Mouse (Mus musculus) CH12.LX (cell line): Measurements from ENCODE around the gene Pelo.

Source experiments
- CHD1 ChIP-seq: IDR thresholded peaks from 2 replicates; pipeline ENCODE4 v1.6.1; 2012; ENCODE audit warnings: low read depth, low read length, improper control_type of control experiment, inconsistent platforms
- CTCF ChIP-seq, 2 experiments: IDR thresholded peaks in 1 of 2; conservative IDR thresholded peaks in 1 of 2; 2 replicates each; pipeline ENCODE4 v1.5.1; 2011 to 2012; ENCODE audit warnings: low read depth in 2 of 2, low read length in 2 of 2, improper control_type of control experiment in 1 of 2, inconsistent platforms in 1 of 2, mild to moderate bottlenecking in 1 of 2, moderate library complexity in 1 of 2
- E2F4 ChIP-seq: IDR thresholded peaks from 2 replicates; pipeline ENCODE4 v1.6.1; 2011; ENCODE audit warnings: low read depth, low read length, improper control_type of control experiment; ENCODE audit not compliant: insufficient replicate concordance
- GABPA ChIP-seq: IDR thresholded peaks from 2 replicates; pipeline ENCODE4 v1.6.1; 2012; ENCODE audit warnings: low read depth, low read length, improper control_type of control experiment, inconsistent platforms; ENCODE audit not compliant: insufficient replicate concordance
- POLR2AphosphoS2 ChIP-seq: IDR thresholded peaks from 2 replicates; pipeline ENCODE4 v1.6.1; 2011; ENCODE audit warnings: low read depth, low read length, improper control_type of control experiment

GRCm38 (mm10) chr13:115067968-115068330 is 22.0 kb downstream of the Pelo start:
- TF ChIP-seq GABPA (no peak), CHD1 (no peak), POLR2AphosphoS2 (no peak), CTCF (conservative IDR thresholded peaks at IDR 0.05 in 1 of 2, IDR thresholded peaks at IDR 0.05 in 1 of 2; ENCODE audit: low read depth in 2 of 2, low read length in 2 of 2) (no peak), E2F4 (no peak)
